Mouse (Mus musculus): ENCODE results near the gene Hand1. TPM values are rescaled to one million over a fixed set of nuclear protein-coding genes. Genes with fewer than 3 reads are reported as not detected.

Gene Hand1
- polyA plus RNA-seq, 1 experiment from 2014 or later: 0.67 TPM

- Histone ChIP-seq H3K36me3 (ENCODE audit: control insufficient read depth, insufficient read depth, low read length) (no peaks in the 10 kb centered on the region), H3K27ac (ENCODE audit: low read length) (no peak overlapping the region), H3K27me3 (ENCODE audit: control insufficient read depth, insufficient read depth, low read length) (peaks cover 59% of the 10 kb centered on the region), H3K4me2 (replicated peaks; ENCODE audit: low read depth, low read length) (peak overlapping the region; percentile 25), H3K9me3 (ENCODE audit: control insufficient read depth, low read depth, low read length) (no peaks in the 10 kb centered on the region), H3K9ac (replicated peaks; ENCODE audit: low read depth, low read length) (no peak overlapping the region), H3K4me3 (ENCODE audit: low read depth, low read length) (0 out of 2 replicates have a peak overlapping the region, but pooled peaks have one; percentile 7), H3K4me1 (ENCODE audit: control insufficient read depth, insufficient read depth, low read length) (peaks cover 7% of the 10 kb centered on the region; the same call in 1 of the 2 replicates)
- ATAC-seq (ENCODE audit: insufficient number of reproducible peaks, insufficient read depth, low FRiP score, low read depth): no peak
- WGBS: 2% methylated on average over 38 of the region's 38 CpGs
These were observed 4.5 kb upstream of the Hand1 start for GRCm38 (mm10) chr11:57836872-57837680.

DNA sequence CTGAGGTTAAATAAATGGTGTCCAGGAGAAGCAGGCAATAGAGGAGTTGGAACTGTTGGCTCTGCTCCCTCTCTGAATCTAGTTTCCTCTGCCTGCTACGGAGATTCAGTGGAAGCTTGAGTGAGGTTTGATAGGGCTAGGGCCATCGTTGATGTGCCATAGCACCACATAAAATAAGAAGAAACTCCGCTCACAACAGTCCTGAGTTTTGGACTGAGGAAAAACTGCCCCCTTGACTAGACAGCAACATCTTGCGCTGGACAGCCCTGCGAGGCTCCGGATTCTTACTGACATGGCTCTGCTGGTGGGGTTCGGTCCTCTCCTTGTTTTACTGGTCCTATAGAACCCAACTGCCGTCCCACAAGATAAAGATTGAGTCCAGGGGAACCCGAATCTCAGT, 3.8 kb upstream of the Hand1 start:
- ATAC-seq (ENCODE audit: insufficient number of reproducible peaks, insufficient read depth, low FRiP score, low read depth): no peak
- H3K4me3 ChIP-seq (ENCODE audit: low read depth, low read length): no peak overlapping the region

DNA sequence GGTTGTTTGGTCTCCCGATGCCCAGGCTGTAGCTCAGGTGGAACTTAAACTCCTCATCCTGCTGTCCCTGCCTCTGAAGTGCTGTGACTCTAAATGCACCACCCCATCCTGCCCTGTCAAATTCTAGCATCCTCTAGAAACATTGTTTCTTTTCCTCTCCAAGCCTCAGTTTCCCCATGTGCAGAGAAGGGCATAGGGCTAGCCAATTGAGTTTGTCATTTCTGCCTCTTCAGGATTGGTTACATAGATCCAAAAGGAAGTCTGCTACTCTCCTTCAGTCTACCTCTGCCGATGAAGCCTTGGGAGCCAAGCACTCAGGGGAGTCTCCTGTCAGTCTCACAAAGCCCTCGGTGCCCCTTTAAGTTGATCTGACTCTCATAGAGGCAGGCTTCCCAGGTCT, 3.3 kb upstream of the Hand1 start:
- 28% methylated on average over 3 of the region's 3 CpGs for WGBS
- H3K4me3 ChIP-seq (ENCODE audit: low read depth, low read length): no peak overlapping the region
- no peak overlapping the region for H3K4me2 ChIP-seq (replicated peaks; ENCODE audit: low read depth, low read length)
- no peak overlapping the region for H3K9ac ChIP-seq (replicated peaks; ENCODE audit: low read depth, low read length)
- no peaks in the 10 kb centered on the region for H3K36me3 ChIP-seq (ENCODE audit: control insufficient read depth, insufficient read depth, low read length)
- H3K9me3 ChIP-seq (ENCODE audit: control insufficient read depth, low read depth, low read length): no peaks in the 10 kb centered on the region
- peaks cover 7% of the 10 kb centered on the region; the same call in 1 of the 2 replicates for H3K4me1 ChIP-seq (ENCODE audit: control insufficient read depth, insufficient read depth, low read length)
- no peak overlapping the region for H3K27ac ChIP-seq (ENCODE audit: low read length)
- no peak for ATAC-seq (ENCODE audit: insufficient number of reproducible peaks, insufficient read depth, low FRiP score, low read depth)
- peaks cover 67% of the 10 kb centered on the region for H3K27me3 ChIP-seq (ENCODE audit: control insufficient read depth, insufficient read depth, low read length)

More for the DNA sequence above, 3.8 kb upstream of the Hand1 start:
- no peak overlapping the region; the same call in 1 of the 2 replicates for H3K4me2 ChIP-seq (replicated peaks; ENCODE audit: low read depth, low read length)
- no peak overlapping the region for H3K9ac ChIP-seq (replicated peaks; ENCODE audit: low read depth, low read length)
- no peaks in the 10 kb centered on the region for H3K36me3 ChIP-seq (ENCODE audit: control insufficient read depth, insufficient read depth, low read length)
- H3K27ac ChIP-seq (ENCODE audit: low read length): no peak overlapping the region
- no peaks in the 10 kb centered on the region for H3K9me3 ChIP-seq (ENCODE audit: control insufficient read depth, low read depth, low read length)
- peaks cover 7% of the 10 kb centered on the region; the same call in 1 of the 2 replicates for H3K4me1 ChIP-seq (ENCODE audit: control insufficient read depth, insufficient read depth, low read length)
- WGBS: 21% methylated on average over 9 of the region's 9 CpGs
- peaks cover 63% of the 10 kb centered on the region for H3K27me3 ChIP-seq (ENCODE audit: control insufficient read depth, insufficient read depth, low read length)

GRCm38 (mm10) chr11:57835331-57835730, 2.7 kb upstream of the Hand1 start:
- no peaks in the 10 kb centered on the region for H3K36me3 ChIP-seq (ENCODE audit: control insufficient read depth, insufficient read depth, low read length)
- no peak for ATAC-seq (ENCODE audit: insufficient number of reproducible peaks, insufficient read depth, low FRiP score, low read depth)
- H3K4me3 ChIP-seq (ENCODE audit: low read depth, low read length): no peak overlapping the region
- no peak overlapping the region for H3K4me2 ChIP-seq (replicated peaks; ENCODE audit: low read depth, low read length)
- peaks cover 7% of the 10 kb centered on the region; the same call in 1 of the 2 replicates for H3K4me1 ChIP-seq (ENCODE audit: control insufficient read depth, insufficient read depth, low read length)
- peaks cover 69% of the 10 kb centered on the region for H3K27me3 ChIP-seq (ENCODE audit: control insufficient read depth, insufficient read depth, low read length)
- H3K27ac ChIP-seq (ENCODE audit: low read length): no peak overlapping the region
- H3K9me3 ChIP-seq (ENCODE audit: control insufficient read depth, low read depth, low read length): no peaks in the 10 kb centered on the region
- WGBS: 46% methylated on average over 2 of the region's 2 CpGs
- no peak overlapping the region for H3K9ac ChIP-seq (replicated peaks; ENCODE audit: low read depth, low read length)

GRCm38 (mm10) chr11:57834031-57834430, 1.4 kb upstream of the Hand1 start:
- Histone ChIP-seq H3K27me3 (ENCODE audit: control insufficient read depth, insufficient read depth, low read length) (peaks cover 76% of the 10 kb centered on the region), H3K9me3 (ENCODE audit: control insufficient read depth, low read depth, low read length) (no peaks in the 10 kb centered on the region), H3K4me3 (ENCODE audit: low read depth, low read length) (no peak overlapping the region), H3K4me1 (ENCODE audit: control insufficient read depth, insufficient read depth, low read length) (peaks cover 7% of the 10 kb centered on the region; the same call in 1 of the 2 replicates), H3K9ac (replicated peaks; ENCODE audit: low read depth, low read length) (no peak overlapping the region), H3K4me2 (replicated peaks; ENCODE audit: low read depth, low read length) (no peak overlapping the region), H3K27ac (ENCODE audit: low read length) (no peak overlapping the region), H3K36me3 (ENCODE audit: control insufficient read depth, insufficient read depth, low read length) (no peaks in the 10 kb centered on the region)
- no peak for ATAC-seq (ENCODE audit: insufficient number of reproducible peaks, insufficient read depth, low FRiP score, low read depth)
- 32% methylated on average over 6 of the region's 6 CpGs for WGBS

DNA sequence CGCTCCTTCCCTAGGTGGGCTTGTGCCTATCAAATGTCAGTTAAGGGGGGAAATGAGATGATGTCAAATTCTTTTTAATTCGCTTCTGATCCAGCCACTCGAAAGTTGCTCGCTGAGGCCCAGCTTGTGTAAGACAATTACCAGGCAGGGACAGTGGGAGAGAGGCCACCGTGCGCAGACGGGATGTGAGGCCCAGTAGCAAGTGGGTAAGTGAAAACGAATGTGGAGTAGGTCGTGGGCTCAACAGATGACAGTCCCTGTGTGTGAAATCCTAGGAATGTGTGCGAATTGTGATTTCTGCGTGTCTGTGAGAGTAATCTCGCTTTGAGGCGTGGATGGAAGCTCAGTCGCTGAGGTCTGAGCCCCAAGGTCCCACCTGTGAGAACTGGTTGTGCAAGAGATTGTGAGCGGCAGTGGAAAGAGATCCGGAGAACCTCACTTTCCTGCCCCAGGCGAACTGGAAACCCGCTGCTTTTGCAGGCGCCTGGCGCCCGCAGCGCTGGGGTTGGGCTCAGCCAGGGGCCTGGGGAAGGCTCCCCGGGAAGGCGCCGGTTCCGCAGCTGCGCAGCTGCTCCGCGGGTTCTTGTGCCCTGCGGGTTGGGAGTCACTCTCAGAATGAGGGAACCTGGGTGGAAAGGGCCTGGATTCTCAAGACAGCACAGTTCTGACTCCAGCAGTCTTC, 819 bp upstream of the Hand1 start:
- H3K36me3 ChIP-seq (ENCODE audit: control insufficient read depth, insufficient read depth, low read length): no peaks in the 10 kb centered on the region
- WGBS: 11% methylated on average over 30 of the region's 30 CpGs
- ATAC-seq (ENCODE audit: insufficient number of reproducible peaks, insufficient read depth, low FRiP score, low read depth): no peak
- H3K27ac ChIP-seq (ENCODE audit: low read length): no peak overlapping the region
- H3K4me1 ChIP-seq (ENCODE audit: control insufficient read depth, insufficient read depth, low read length): peaks cover 9% of the 10 kb centered on the region; the same call in 1 of the 2 replicates
- no peaks in the 10 kb centered on the region for H3K9me3 ChIP-seq (ENCODE audit: control insufficient read depth, low read depth, low read length)
- no peak overlapping the region for H3K4me3 ChIP-seq (ENCODE audit: low read depth, low read length)
- no peak overlapping the region for H3K4me2 ChIP-seq (replicated peaks; ENCODE audit: low read depth, low read length)
- no peak overlapping the region for H3K9ac ChIP-seq (replicated peaks; ENCODE audit: low read depth, low read length)
- peaks cover 78% of the 10 kb centered on the region for H3K27me3 ChIP-seq (ENCODE audit: control insufficient read depth, insufficient read depth, low read length)

DNA sequence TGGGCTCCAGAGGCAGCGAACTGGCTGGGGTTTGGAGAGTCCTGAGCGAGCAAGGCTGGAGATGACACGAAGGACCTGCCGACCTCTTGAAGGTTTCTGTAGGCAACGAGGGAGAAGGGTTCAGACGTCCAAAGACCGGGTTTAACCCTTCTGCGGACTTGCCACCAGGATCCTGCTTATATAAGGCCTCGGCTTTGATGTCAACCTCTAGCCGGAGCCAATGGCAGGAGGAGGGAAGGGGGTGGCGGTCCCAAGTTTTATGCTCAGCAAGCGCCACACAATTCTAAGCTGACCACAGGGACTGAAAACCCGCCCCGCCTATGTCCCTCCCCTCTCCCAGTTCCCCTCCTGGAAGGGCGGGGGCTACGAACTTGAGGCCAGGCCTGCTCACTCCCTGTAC, 757 bp downstream of the Hand1 start:
- Histone ChIP-seq H3K4me1 (ENCODE audit: control insufficient read depth, insufficient read depth, low read length) (peaks cover 7% of the 10 kb centered on the region; the same call in 1 of the 2 replicates), H3K4me3 (ENCODE audit: low read depth, low read length) (no peak overlapping the region), H3K9ac (replicated peaks; ENCODE audit: low read depth, low read length) (no peak overlapping the region), H3K36me3 (ENCODE audit: control insufficient read depth, insufficient read depth, low read length) (no peaks in the 10 kb centered on the region), H3K4me2 (replicated peaks; ENCODE audit: low read depth, low read length) (no peak overlapping the region), H3K27me3 (ENCODE audit: control insufficient read depth, insufficient read depth, low read length) (peaks cover 80% of the 10 kb centered on the region), H3K27ac (ENCODE audit: low read length) (no peak overlapping the region), H3K9me3 (ENCODE audit: control insufficient read depth, low read depth, low read length) (no peaks in the 10 kb centered on the region)
- WGBS: 28% methylated on average over 16 of the region's 16 CpGs
- ATAC-seq (ENCODE audit: insufficient number of reproducible peaks, insufficient read depth, low FRiP score, low read depth): no peak

DNA sequence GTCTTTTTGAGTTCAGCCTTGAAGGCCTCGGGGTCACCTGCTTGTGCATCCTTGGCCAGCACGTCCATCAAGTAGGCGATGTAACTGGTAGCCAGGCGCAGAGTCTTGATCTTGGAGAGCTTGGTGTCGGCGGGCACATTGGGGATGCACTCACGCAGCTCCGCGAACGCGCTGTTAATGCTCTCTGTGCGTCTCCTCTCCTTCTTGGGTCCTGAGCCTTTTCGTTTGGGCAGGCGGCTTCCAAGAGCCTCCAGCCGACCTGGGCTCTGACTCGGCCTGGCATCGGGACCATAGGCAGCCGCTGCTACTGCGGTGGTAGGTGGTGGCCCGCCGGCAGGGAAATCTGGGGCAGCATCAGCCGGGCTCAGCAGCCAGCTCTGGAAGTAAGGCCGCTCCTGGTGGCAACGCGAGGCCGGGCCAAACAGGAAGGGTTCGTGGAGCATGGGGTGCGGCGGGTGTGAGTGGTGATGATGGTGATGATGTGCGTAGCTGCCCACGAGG, 1.3 kb downstream of the Hand1 start:
- Histone ChIP-seq H3K4me2 (replicated peaks; ENCODE audit: low read depth, low read length) (no peak overlapping the region), H3K4me3 (ENCODE audit: low read depth, low read length) (no peak overlapping the region), H3K27me3 (ENCODE audit: control insufficient read depth, insufficient read depth, low read length) (peaks cover 80% of the 10 kb centered on the region), H3K27ac (ENCODE audit: low read length) (no peak overlapping the region), H3K9me3 (ENCODE audit: control insufficient read depth, low read depth, low read length) (no peaks in the 10 kb centered on the region), H3K9ac (replicated peaks; ENCODE audit: low read depth, low read length) (no peak overlapping the region), H3K36me3 (ENCODE audit: control insufficient read depth, insufficient read depth, low read length) (no peaks in the 10 kb centered on the region), H3K4me1 (ENCODE audit: control insufficient read depth, insufficient read depth, low read length) (peaks cover 6% of the 10 kb centered on the region; the same call in 1 of the 2 replicates)
- ATAC-seq (ENCODE audit: insufficient number of reproducible peaks, insufficient read depth, low FRiP score, low read depth): no peak
- 15% methylated on average over 31 of the region's 31 CpGs for WGBS

All from stomach, embryonic 14.5 days (tissue).